Mouse (Mus musculus) CH12.LX (cell line): ENCODE data around the gene Dag1. TPM values are rescaled to one million over a fixed set of nuclear protein-coding genes. Genes with fewer than 3 reads are reported as not detected.

Experiments used
- DNase-seq: peaks from one replicate; pipeline ENCODE4 v3.0.0-alpha.2; 2013; ENCODE audit errors: extremely low read depth
- H3K27ac ChIP-seq: 2 replicates; pipeline ENCODE4 v1.5.1; 2012; ENCODE audit warnings: low read depth, mild to moderate bottlenecking, control low read depth, moderate library complexity; ENCODE audit not compliant: insufficient read depth
- H3K27me3 ChIP-seq: replicated peaks from 2 replicates; pipeline ENCODE3; 2012; ENCODE audit warnings: inconsistent platforms
- H3K36me3 ChIP-seq, 2 experiments: replicated peaks in 1 of 2; 2 replicates each; pipeline versions ENCODE3 to v1.6.1; 2012; ENCODE audit warnings: inconsistent platforms in 1 of 2, low read length in 1 of 2, mild to moderate bottlenecking in 1 of 2, mixed read lengths in 1 of 2, moderate library complexity in 1 of 2; ENCODE audit not compliant: control insufficient read depth in 1 of 2, insufficient read depth in 1 of 2
- H3K4me1 ChIP-seq, 2 experiments: 2 replicates each; pipeline ENCODE4 v1.6.1; 2012; ENCODE audit warnings: inconsistent platforms in 1 of 2, moderate library complexity in 1 of 2; ENCODE audit not compliant: insufficient read depth in 2 of 2, control insufficient read depth in 1 of 2
- H3K4me2 ChIP-seq: 2 replicates; pipeline ENCODE4 v1.6.1; 2012; ENCODE audit warnings: low read depth, mild to moderate bottlenecking, control low read depth; ENCODE audit not compliant: poor library complexity, insufficient read depth, severe bottlenecking
- H3K4me3 ChIP-seq, 3 experiments: fragments of 150-350 bp in 1 of 3; sonication (generic) in 1 of 3; replicated peaks in 1 of 3; 2 replicates each; pipeline versions ENCODE3 to v1.5.1; 2011 to 2012; ENCODE audit warnings: low read depth in 2 of 3, low read length in 2 of 3, mild to moderate bottlenecking in 2 of 3, moderate library complexity in 2 of 3, control low read depth in 1 of 3, improper control_type of control experiment in 1 of 3, inconsistent platforms in 1 of 3, mixed read lengths in 1 of 3; ENCODE audit not compliant: poor library complexity in 1 of 3
- H3K79me2 ChIP-seq: replicated peaks from 2 replicates; pipeline ENCODE4 v1.6.1; 2012; ENCODE audit warnings: mild to moderate bottlenecking, moderate library complexity; ENCODE audit not compliant: control insufficient read depth, poor library complexity, insufficient read depth, severe bottlenecking; ENCODE audit errors: extremely low read depth
- H3K9ac ChIP-seq: 2 replicates; pipeline ENCODE4 v1.6.1; 2012; ENCODE audit warnings: low read depth, mild to moderate bottlenecking, control low read depth, moderate library complexity; ENCODE audit not compliant: insufficient read depth
- H3K9me3 ChIP-seq: replicated peaks from 2 replicates; pipeline ENCODE3; 2012; ENCODE audit warnings: low read length, inconsistent platforms, mixed read lengths
- CHD1 ChIP-seq: IDR thresholded peaks from 2 replicates; pipeline ENCODE4 v1.6.1; 2012; ENCODE audit warnings: low read depth, low read length, improper control_type of control experiment, inconsistent platforms
- EP300 ChIP-seq: IDR thresholded peaks from 2 replicates; pipeline ENCODE4 v1.6.1; 2011; ENCODE audit warnings: low read length, improper control_type of control experiment
- ETS1 ChIP-seq: conservative IDR thresholded peaks from 2 replicates; pipeline ENCODE4 v1.6.1; 2012; ENCODE audit warnings: low read depth, mild to moderate bottlenecking, inconsistent platforms, low read length, improper control_type of control experiment, moderate library complexity
- HCFC1 ChIP-seq: IDR thresholded peaks from 2 replicates; pipeline ENCODE4 v1.6.1; 2012; ENCODE audit warnings: low read depth, mild to moderate bottlenecking, inconsistent platforms, low read length, improper control_type of control experiment
- IRF4 ChIP-seq: IDR thresholded peaks from 2 replicates; pipeline ENCODE4 v1.6.1; 2014; ENCODE audit warnings: low read depth, mild to moderate bottlenecking, inconsistent platforms, low read length, improper control_type of control experiment
- JUND ChIP-seq: conservative IDR thresholded peaks from 2 replicates; pipeline ENCODE4 v1.6.1; 2011; ENCODE audit warnings: low read depth, low read length, improper control_type of control experiment
- MAZ ChIP-seq: IDR thresholded peaks from 2 replicates; pipeline ENCODE4 v1.6.1; 2012; ENCODE audit warnings: low read depth, mild to moderate bottlenecking, inconsistent platforms, low read length, improper control_type of control experiment, moderate library complexity
- MEF2A ChIP-seq: IDR thresholded peaks from 2 replicates; pipeline ENCODE4 v1.6.1; 2014; ENCODE audit warnings: low read depth, mild to moderate bottlenecking, inconsistent platforms, low read length, improper control_type of control experiment, borderline replicate concordance
- MXI1 ChIP-seq: IDR thresholded peaks from 2 replicates; pipeline ENCODE4 v1.6.1; 2011; ENCODE audit warnings: mild to moderate bottlenecking, low read depth, low read length, improper control_type of control experiment
- MYC ChIP-seq: IDR thresholded peaks from 2 replicates; pipeline ENCODE4 v1.6.1; 2011; ENCODE audit warnings: low read depth, mild to moderate bottlenecking, improper control_type of control experiment, low read length
- NRF1 ChIP-seq: IDR thresholded peaks from 2 replicates; pipeline ENCODE4 v1.6.1; 2014; ENCODE audit warnings: low read depth, mild to moderate bottlenecking, inconsistent platforms, low read length, improper control_type of control experiment, moderate library complexity
- PAX5 ChIP-seq: IDR thresholded peaks from 2 replicates; pipeline ENCODE4 v1.6.1; 2012; ENCODE audit warnings: low read length, inconsistent platforms, mixed read lengths
- POLR2A ChIP-seq: IDR thresholded peaks from 2 replicates; pipeline ENCODE4 v1.6.1; 2011; ENCODE audit warnings: low read depth, mild to moderate bottlenecking, improper control_type of control experiment, low read length
- POLR2AphosphoS2 ChIP-seq: IDR thresholded peaks from 2 replicates; pipeline ENCODE4 v1.6.1; 2011; ENCODE audit warnings: low read depth, low read length, improper control_type of control experiment
- RAD21 ChIP-seq: IDR thresholded peaks from 2 replicates; pipeline ENCODE4 v1.6.1; 2011; ENCODE audit warnings: low read depth, mild to moderate bottlenecking, low read length, improper control_type of control experiment, moderate library complexity
- SMC3 ChIP-seq: IDR thresholded peaks from 2 replicates; pipeline ENCODE4 v1.6.1; 2011; ENCODE audit warnings: low read depth, low read length, improper control_type of control experiment
- TCF12 ChIP-seq: IDR thresholded peaks from 2 replicates; pipeline ENCODE4 v1.6.1; 2014; ENCODE audit warnings: low read depth, mild to moderate bottlenecking, inconsistent platforms, low read length, improper control_type of control experiment
- UBTF ChIP-seq: IDR thresholded peaks from 2 replicates; pipeline ENCODE4 v1.6.1; 2012; ENCODE audit warnings: low read depth, mild to moderate bottlenecking, inconsistent platforms, low read length, improper control_type of control experiment, moderate library complexity
- USF2 ChIP-seq: conservative IDR thresholded peaks from 2 replicates; pipeline ENCODE4 v1.6.1; 2011; ENCODE audit warnings: low read depth, low read length, improper control_type of control experiment
- dilution Hi-C: fragments of 300-500 bp; cut with MboI; formaldehyde crosslinking; loops from 2 replicates; pipeline ENCODE4 v1.14.3; 2020; ENCODE audit warnings: low sequenced_read_pairs; ENCODE audit not compliant: extremely low pct_unique_long_range_greater_than_20kb, extremely low pct_ligation_motif_present
- in situ Hi-C: fragments of 300-500 bp; cut with MboI; formaldehyde crosslinking; loops from 3 replicates; pipeline ENCODE4 v1.14.3; 2019; ENCODE audit warnings: low sequenced_read_pairs, low pct_ligation_motif_present, low pct_unique_long_range_greater_than_20kb, mixed read lengths
- polyA plus RNA-seq: library from polyadenylated mRNA; unstranded; fragments of >175 nt; gene quantifications from 2 replicates; pipeline ENCODE4 v1.2.1, GENCODE M21; 2012; ENCODE audit warnings: low read depth; ENCODE audit not compliant: insufficient read length
- total RNA-seq, 2 experiments: library from RNA; depleted of rRNA; stranded (reverse); fragments of 300-350 nt in 1 of 2; fragments of >200 nt in 1 of 2; gene quantifications; 2 replicates each; pipeline ENCODE4 v1.2.3; 2012 to 2014

The Dag1 gene
- total and polyA plus RNA-seq, 3 experiments: 1.7 to 5.7 (median 3.9) TPM

DNA sequence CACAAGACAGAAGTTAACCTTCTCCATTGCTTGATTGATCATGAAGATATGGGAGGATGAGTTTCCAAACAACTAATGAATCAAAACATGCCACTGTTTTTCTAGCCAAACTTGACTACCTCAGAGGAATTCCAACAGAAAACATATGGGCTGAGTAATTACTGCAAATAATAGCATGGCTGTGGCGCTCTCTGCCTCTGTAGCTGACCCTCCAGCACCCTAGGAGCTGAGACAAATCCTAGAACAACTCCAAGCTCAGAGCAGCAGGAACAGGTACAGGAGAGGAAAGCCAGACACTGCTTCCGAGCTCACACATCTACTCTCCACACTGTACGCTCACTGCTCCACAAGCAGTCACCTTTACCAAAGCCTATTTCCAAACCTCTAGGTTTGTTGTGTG is 24.9 kb downstream of the Dag1 start:
- H3K9ac ChIP-seq: no peak overlapping the region
- H3K27ac ChIP-seq: no peak overlapping the region
- no peaks in the 10 kb centered on the region for H3K4me1 ChIP-seq
- H3K79me2 ChIP-seq: no peaks in the 10 kb centered on the region
- no peak overlapping the region for H3K4me3 ChIP-seq
- H3K9me3 ChIP-seq: no peaks in the 10 kb centered on the region
- no peaks in the 10 kb centered on the region for H3K27me3 ChIP-seq
- H3K4me2 ChIP-seq: no peak overlapping the region
- no peak for DNase-seq
- in situ Hi-C loops: no loop called here
- dilution Hi-C loops: no loop called here
- peaks cover 0 to 1% of the 10 kb centered on the region in 2 experiments for H3K36me3 ChIP-seq
- no peak for TF ChIP-seq JUND

DNA sequence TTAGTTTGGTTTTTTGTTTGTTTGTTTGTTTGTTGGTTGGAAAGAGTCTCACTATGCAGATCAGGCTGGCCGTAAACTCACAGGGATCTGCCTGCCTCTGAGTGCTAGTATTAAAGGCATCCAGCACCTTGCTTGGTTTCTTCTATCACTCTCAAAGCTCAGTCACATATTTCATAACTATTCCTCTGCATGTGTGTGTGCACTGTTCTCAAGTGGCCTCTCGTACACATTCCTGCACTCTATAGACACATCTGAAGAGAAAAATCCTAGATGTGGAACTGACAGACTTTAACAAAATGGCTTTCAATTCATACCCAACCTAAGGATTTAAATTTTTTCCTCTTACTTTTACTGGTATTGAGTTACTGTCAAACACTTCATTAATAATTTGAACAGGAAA is 25.4 kb downstream of the Dag1 start:
- Histone ChIP-seq H3K4me1 (no peaks in the 10 kb centered on the region), H3K9me3 (no peaks in the 10 kb centered on the region)
- in situ Hi-C loops: no loop called here
- DNase-seq: no peak
- TF ChIP-seq MAZ: no peak
- TF ChIP-seq EP300: no peak
- TF ChIP-seq HCFC1: no peak
- no peak for TF ChIP-seq CHD1
- no peak for TF ChIP-seq NRF1
- no peak for TF ChIP-seq IRF4
- TF ChIP-seq UBTF: no peak
- TF ChIP-seq TCF12: no peak
- no peak for TF ChIP-seq POLR2AphosphoS2
- TF ChIP-seq, all 38 proteins: peak for 0
- H3K4me3 ChIP-seq: no peak overlapping the region
- no peak overlapping the region for H3K27ac ChIP-seq
- H3K27me3 ChIP-seq: no peaks in the 10 kb centered on the region
- peaks cover 0 to 1% of the 10 kb centered on the region in 2 experiments for H3K36me3 ChIP-seq
- no peaks in the 10 kb centered on the region for H3K79me2 ChIP-seq
- no peak overlapping the region for H3K9ac ChIP-seq
- dilution Hi-C loops: no loop called here
- no peak overlapping the region for H3K4me2 ChIP-seq

GRCm38 (mm10) chr9:108234682-108235081 is 29.1 kb downstream of the Dag1 start:
- no peak for DNase-seq
- TF ChIP-seq PAX5: no peak
- no peak for TF ChIP-seq MXI1
- no peak for TF ChIP-seq MYC
- TF ChIP-seq MAZ: no peak
- no peak for TF ChIP-seq CHD1
- TF ChIP-seq USF2: no peak
- TF ChIP-seq POLR2A: no peak
- TF ChIP-seq RAD21: no peak
- TF ChIP-seq JUND: no peak
- no peak for TF ChIP-seq ETS1
- TF ChIP-seq MEF2A: no peak
- TF ChIP-seq UBTF: no peak
- no peak for TF ChIP-seq SMC3
- Histone ChIP-seq H3K27me3 (no peaks in the 10 kb centered on the region), H3K4me2 (no peak overlapping the region), H3K36me3 (peaks cover 0 to 1% of the 10 kb centered on the region in 2 experiments), H3K79me2 (no peaks in the 10 kb centered on the region), H3K27ac (no peak overlapping the region), H3K4me3 (no peak overlapping the region), H3K9me3 (no peaks in the 10 kb centered on the region), H3K4me1 (no peaks in the 10 kb centered on the region), H3K9ac (no peak overlapping the region)
- dilution Hi-C loops (no loop called here), in situ Hi-C loops (no loop called here)
